Mouse (Mus musculus) bone marrow, adult 2 months (tissue): ENCODE data around the gene Flt4.

Source experiments
- CTCF ChIP-seq: fragments of 200-500 bp; IDR thresholded peaks from 2 replicates; pipeline ENCODE4 v1.5.1; 2011; ENCODE audit warnings: low read length, control low read depth; ENCODE audit not compliant: control insufficient read depth, insufficient read depth
- POLR2A ChIP-seq: fragments of 200-500 bp; IDR thresholded peaks from 2 replicates; pipeline ENCODE4 v1.6.1; 2011; ENCODE audit warnings: low read depth, mild to moderate bottlenecking, control low read depth, low read length, borderline replicate concordance; ENCODE audit not compliant: control insufficient read depth

- no peak for TF ChIP-seq CTCF
- TF ChIP-seq POLR2A = no peak
These were observed 45.6 kb downstream of the Flt4 start for GRCm38 (mm10) chr11:49654651-49655050.
